Mouse (Mus musculus) small intestine, adult 2 months (tissue): ENCODE data around the gene Cyp2c55. TPM values are rescaled to one million over a fixed set of nuclear protein-coding genes. Genes with fewer than 3 reads are reported as not detected.

Source experiments
- H3K27ac ChIP-seq: fragments of 200-500 bp; 2 replicates; pipeline ENCODE4 v1.5.1; 2012; ENCODE audit warnings: low read depth, low read length, control low read depth, inconsistent platforms; ENCODE audit not compliant: insufficient read depth
- H3K27me3 ChIP-seq: fragments of 200-500 bp; 2 replicates; pipeline ENCODE4 v1.6.1; 2012; ENCODE audit warnings: mild to moderate bottlenecking, moderate library complexity, low read length, inconsistent platforms; ENCODE audit not compliant: control insufficient read depth, insufficient read depth
- H3K36me3 ChIP-seq: fragments of 200-500 bp; 2 replicates; pipeline ENCODE4 v1.6.1; 2012; ENCODE audit warnings: mild to moderate bottlenecking, low read length, control low read depth, inconsistent platforms; ENCODE audit not compliant: control insufficient read depth, insufficient read depth
- H3K4me1 ChIP-seq: fragments of 200-500 bp; 2 replicates; pipeline ENCODE4 v1.6.1; 2012; ENCODE audit warnings: low read length, inconsistent platforms, mixed read lengths; ENCODE audit not compliant: control insufficient read depth, insufficient read depth, insufficient read length
- H3K4me3 ChIP-seq: fragments of 200-500 bp; 2 replicates; pipeline ENCODE4 v1.5.1; 2012; ENCODE audit warnings: low read depth, mild to moderate bottlenecking, control low read depth, inconsistent platforms, low read length, moderate library complexity
- CTCF ChIP-seq: fragments of 200-500 bp; IDR thresholded peaks from 2 replicates; pipeline ENCODE4 v1.5.1; 2012; ENCODE audit warnings: low read depth, mild to moderate bottlenecking, control low read depth, inconsistent platforms, low read length, moderate library complexity, mixed read lengths; ENCODE audit not compliant: insufficient replicate concordance, insufficient read length; ENCODE audit errors: extremely low read depth
- POLR2A ChIP-seq: fragments of 200-500 bp; IDR thresholded peaks from 2 replicates; pipeline ENCODE4 v1.6.1; 2012; ENCODE audit warnings: low read depth, mild to moderate bottlenecking, control low read depth, inconsistent platforms, low read length, moderate library complexity
- WGBS: fragments of 180-500 bp; shearing (Covaris S2); methylation state at CpG from one replicate; pipeline ENCODE4 v1.1.7; 2018; 5-methylcytosine and 5-hydroxymethylcytosine counted together
- polyA plus RNA-seq: library from polyadenylated mRNA; depleted of rRNA; stranded (reverse); fragments of >200 nt; gene quantifications from 2 replicates; pipeline ENCODE4 v1.2.3, GENCODE M21; 2012; rRNA removed

The Cyp2c55 gene
- polyA plus RNA-seq, 1 experiment: 13.4 TPM

- Histone ChIP-seq H3K4me1 (peaks cover 5% of the 10 kb centered on the region; the same call in 1 of the 2 replicates), H3K27ac (peak overlapping the region; percentile 48), H3K27me3 (no peaks in the 10 kb centered on the region), H3K4me3 (no peak overlapping the region), H3K36me3 (no peaks in the 10 kb centered on the region)
- 17% methylated on average over 1 of the region's 1 CpGs for WGBS
- TF ChIP-seq CTCF: no peak
- no peak for TF ChIP-seq POLR2A
Observed at GRCm38 (mm10) chr19:38998676-38999075, 8.1 kb upstream of the Cyp2c55 start.

DNA sequence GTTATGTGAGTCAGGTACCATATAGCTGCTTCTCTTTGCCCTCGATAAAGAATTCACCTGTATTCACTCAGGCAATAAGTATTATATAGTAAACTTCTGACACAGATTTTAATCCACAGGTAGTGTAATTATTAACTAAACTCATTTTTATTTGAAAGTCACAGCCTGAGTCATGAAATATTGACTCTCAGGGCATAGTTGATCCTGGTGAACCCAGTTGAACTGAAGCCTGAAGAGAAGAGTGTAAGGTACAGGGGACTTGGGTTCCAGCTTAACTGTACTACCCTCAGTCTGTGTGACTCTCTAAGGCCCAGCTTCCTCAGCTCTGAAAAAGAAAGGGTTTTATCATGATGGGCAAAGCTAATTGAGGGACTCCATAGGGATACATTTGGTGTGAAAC lies 1.7 kb upstream of the Cyp2c55 start:
- Histone ChIP-seq H3K27ac (peak overlapping the region; percentile 46; the same call in 1 of the 2 replicates), H3K27me3 (no peaks in the 10 kb centered on the region), H3K4me3 (no peak overlapping the region), H3K36me3 (no peaks in the 10 kb centered on the region), H3K4me1 (peaks cover 14% of the 10 kb centered on the region; the same call in 1 of the 2 replicates)
- WGBS: 27% methylated on average over 1 of the region's 1 CpGs
- no peak for TF ChIP-seq POLR2A
- TF ChIP-seq CTCF: no peak

GRCm38 (mm10) chr19:39057928-39058327 lies 51.1 kb downstream of the Cyp2c55 start:
- H3K27ac ChIP-seq: peak overlapping the region; percentile 82
- WGBS: 52% methylated on average over 1 of the region's 1 CpGs

GRCm38 (mm10) chr19:39060719-39061118 lies 53.9 kb downstream of the Cyp2c55 start, which contains the start of gene Cyp2c65:
Cyp2c65 (plus strand) TSS chr19:39061015.
- WGBS: 21% methylated on average over 2 of the region's 2 CpGs
- peak within 1 kb of the TSS; percentile 79; the same call in 1 of the 2 replicates for H3K27ac ChIP-seq
- no peak within 1 kb of the TSS for H3K4me3 ChIP-seq
- H3K4me1 ChIP-seq: 0 out of 2 replicates have a peak, but pooled peaks cover 1% of the 10 kb centered on the region
- H3K27me3 ChIP-seq: no peaks in the 10 kb centered on the region
- TF ChIP-seq CTCF: no peak
- TF ChIP-seq POLR2A: no peak
- no peaks in the 10 kb centered on the region for H3K36me3 ChIP-seq

More at GRCm38 (mm10) chr19:39057928-39058327, 51.1 kb downstream of the Cyp2c55 start:
- Histone ChIP-seq H3K4me1 (0 out of 2 replicates have a peak, but pooled peaks cover 1% of the 10 kb centered on the region), H3K4me3 (no peak overlapping the region), H3K36me3 (no peaks in the 10 kb centered on the region), H3K27me3 (no peaks in the 10 kb centered on the region)
- TF ChIP-seq CTCF: no peak
- no peak for TF ChIP-seq POLR2A

Other genes starting within 250 kb of the Cyp2c55 start
- 0.89 and 0.94 TPM in 2 replicates for gene Noc3l, start 187.8 kb upstream of the Cyp2c55 start, polyA plus RNA-seq
- 1.5 and 3.4 TPM in 2 replicates for gene Tbc1d12, start 170.4 kb upstream of the Cyp2c55 start, polyA plus RNA-seq
- gene Hells, start 76.1 kb upstream of the Cyp2c55 start, polyA plus RNA-seq: 0.18 and 0.82 TPM in 2 replicates
- 52.8 and 87.8 TPM in 2 replicates for gene Cyp2c65, start 54.0 kb downstream of the Cyp2c55 start, polyA plus RNA-seq
- gene Cyp2c66, start 106.9 kb downstream of the Cyp2c55 start, polyA plus RNA-seq: 6.9 and 26.9 TPM in 2 replicates